Mouse (Mus musculus): ENCODE measurements around the gene Gstm1. TPM values are rescaled to one million over a fixed set of nuclear protein-coding genes. Genes with fewer than 3 reads are reported as not detected.
A peak's percentile ranks its signal among the peaks of the same experiment; 100 is the strongest.

Gene Gstm1
- total and polyA plus RNA-seq, 3 experiments: 0.31 to 6.7 TPM; not detected in 1

DNA sequence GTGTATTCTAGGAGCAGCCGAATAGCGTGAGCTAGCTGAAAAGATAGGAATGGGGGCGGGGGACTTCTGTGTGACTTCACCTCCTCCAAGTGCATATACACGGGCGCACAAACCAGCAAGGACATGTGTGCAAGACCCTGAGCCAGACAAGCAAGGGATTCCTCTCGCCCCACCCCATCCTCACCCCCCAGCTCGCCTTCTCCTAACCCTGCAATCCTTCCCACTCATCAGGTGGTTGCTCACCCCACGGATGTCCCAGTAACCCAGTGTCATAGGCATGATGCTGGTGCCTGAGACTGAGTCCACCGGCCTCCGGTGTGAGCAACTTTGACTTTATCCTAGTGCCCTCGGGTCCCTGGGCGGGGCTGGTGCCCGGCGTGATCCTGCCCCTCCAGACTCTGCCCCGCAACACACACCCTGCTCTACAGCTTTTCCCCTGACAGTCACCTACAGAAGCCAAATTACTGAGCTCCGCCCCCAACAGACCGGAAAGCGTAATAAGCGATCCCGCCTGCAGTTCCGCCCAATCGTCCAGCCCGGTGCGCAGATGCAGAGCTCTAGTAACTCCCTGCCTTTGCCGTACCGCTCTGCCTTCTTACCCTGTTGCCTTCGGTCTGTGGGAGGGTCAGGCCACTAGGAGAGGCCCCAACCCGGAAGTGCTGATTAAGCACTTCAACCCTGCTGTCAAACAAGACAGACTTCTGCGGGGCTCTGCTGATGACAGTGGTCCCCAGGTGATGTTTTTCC lies 26.8 kb upstream of the Gstm1 start, which contains the start of gene Gstm4:
Gstm4 (minus strand) TSS at position 501 of the 747 bp plus-strand sequence.
- peak; percentile 95 for DNase-seq (ENCODE audit: low read depth, low spot score)
- peak within 1 kb of the TSS; percentile 70 to 75 for H3K4me3 ChIP-seq (ENCODE audit: control insufficient read depth in 1 of 2, insufficient read depth in 1 of 2, low read depth in 2 of 2, low read length in 2 of 2)
- TF ChIP-seq TCF12 (IDR thresholded peaks at IDR 0.05; ENCODE audit: low read depth, low read length) (peak; percentile 59), CTCF (IDR thresholded peaks at IDR 0.05 in 2 of 3, conservative IDR thresholded peaks at IDR 0.05 in 1 of 3; ENCODE audit: control insufficient read depth in 1 of 3, insufficient read depth in 1 of 3, low read depth in 2 of 3, low read length in 3 of 3, poor library complexity in 1 of 3, severe bottlenecking in 1 of 3) (no peak), ETS1 (IDR thresholded peaks at IDR 0.05; ENCODE audit: low read depth, low read length) (peak; percentile 68; the same call in 1 of the 2 replicates), TBP (IDR thresholded peaks at IDR 0.05; ENCODE audit: low read depth, low read length) (peak; percentile 74), SIN3A (IDR thresholded peaks at IDR 0.05; ENCODE audit: low read length) (peak; percentile 81), TAL1 (IDR thresholded peaks at IDR 0.05; ENCODE audit: low read length) (no peak), ELF1 (IDR thresholded peaks at IDR 0.05; ENCODE audit: low read depth, low read length) (peak; percentile 96), MAFK (IDR thresholded peaks at IDR 0.05; ENCODE audit: borderline replicate concordance, low read depth, low read length) (peak; percentile 99), HCFC1 (IDR thresholded peaks at IDR 0.05; ENCODE audit: low read depth, low read length) (peak; percentile 78), NRF1 (IDR thresholded peaks at IDR 0.05; ENCODE audit: insufficient read depth, low read depth, low read length, poor library complexity, severe bottlenecking) (peak; percentile 75), KAT2A (conservative IDR thresholded peaks at IDR 0.05; ENCODE audit: low read depth, low read length) (peak; percentile 31; the same call in 1 of the 2 replicates), MAZ (IDR thresholded peaks at IDR 0.05; ENCODE audit: low read depth, low read length) (no peak), ZKSCAN1 (IDR thresholded peaks at IDR 0.05; ENCODE audit: low read depth, low read length) (no peak), ZNF384 (IDR thresholded peaks at IDR 0.05; ENCODE audit: low read depth, low read length) (no peak), NELFE (IDR thresholded peaks at IDR 0.05; ENCODE audit: low read depth, low read length) (peak; percentile 70; the same call in 1 of the 2 replicates), POLR2A (IDR thresholded peaks at IDR 0.05; ENCODE audit: control insufficient read depth in 1 of 2, insufficient read depth in 1 of 2, low read depth in 1 of 2, low read length in 2 of 2, poor library complexity in 1 of 2) (peak; percentile 54 to 82; a peak in 3 of 4 replicates), USF2 (IDR thresholded peaks at IDR 0.05; ENCODE audit: borderline replicate concordance in 1 of 2, insufficient read depth in 1 of 2, low read depth in 1 of 2, low read length in 2 of 2) (no peak), ZMIZ1 (IDR thresholded peaks at IDR 0.05; ENCODE audit: low read depth, low read length) (peak; percentile 58; the same call in 1 of the 2 replicates)

DNA sequence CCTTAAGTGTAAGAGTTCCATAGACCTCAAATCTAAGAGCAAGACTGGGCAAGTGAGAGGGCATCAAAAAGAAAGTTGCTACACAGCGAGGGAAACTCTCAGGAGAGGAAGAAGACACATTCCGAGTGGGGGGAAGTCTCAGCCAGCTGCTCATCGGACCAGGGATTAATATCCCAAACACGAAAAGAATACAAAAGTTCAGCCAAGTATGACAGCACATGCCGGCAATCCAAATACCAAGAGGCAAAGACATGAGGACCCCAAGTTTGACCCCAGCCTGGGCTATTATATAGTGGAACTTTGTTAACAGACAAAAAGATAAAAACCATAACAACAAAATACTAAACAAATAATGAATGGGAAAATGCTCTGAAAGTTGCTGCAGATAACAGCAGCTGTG lies 15.4 kb upstream of the Gstm1 start:
- Histone ChIP-seq H3K27me3 (ENCODE audit: control insufficient read depth in 1 of 2, insufficient read depth in 2 of 2, low read length in 2 of 2) (peaks cover 13 to 25% of the 10 kb centered on the region in 2 experiments), H3K4me1 (ENCODE audit: control insufficient read depth in 1 of 2, insufficient read depth in 2 of 2, low read length in 2 of 2) (no peaks in the 10 kb centered on the region), H3K4me3 (ENCODE audit: control insufficient read depth in 1 of 2, insufficient read depth in 1 of 2, low read depth in 2 of 2, low read length in 2 of 2) (no peak overlapping the region), H3K79me2 (ENCODE audit: control insufficient read depth, insufficient read depth, low read length, poor library complexity) (no peaks in the 10 kb centered on the region), H3K36me3 (ENCODE audit: control insufficient read depth in 1 of 2, insufficient read depth in 2 of 2, low read length in 2 of 2) (no peaks in the 10 kb centered on the region), H3K9ac (ENCODE audit: control insufficient read depth, low read depth, low read length, poor library complexity, severe bottlenecking) (no peak overlapping the region), H3K27ac (ENCODE audit: control insufficient read depth, low read depth, low read length) (no peak overlapping the region), H3K9me3 (replicated peaks; ENCODE audit: insufficient read depth, low read length) (no peaks in the 10 kb centered on the region)
- TF ChIP-seq ELF1 (IDR thresholded peaks at IDR 0.05; ENCODE audit: low read depth, low read length) (no peak), MYC (IDR thresholded peaks at IDR 0.05; ENCODE audit: low read depth, low read length) (no peak), CHD1 (IDR thresholded peaks at IDR 0.05; ENCODE audit: low read depth, low read length) (no peak), MXI1 (IDR thresholded peaks at IDR 0.05; ENCODE audit: low read depth, low read length) (no peak), JUND (IDR thresholded peaks at IDR 0.05; ENCODE audit: low read depth, low read length) (no peak), MAX (IDR thresholded peaks at IDR 0.05; ENCODE audit: low read length) (no peak), MAFK (IDR thresholded peaks at IDR 0.05; ENCODE audit: borderline replicate concordance, low read depth, low read length) (no peak), GATA1 (IDR thresholded peaks at IDR 0.05; ENCODE audit: low read depth, low read length) (no peak), EP300 (IDR thresholded peaks at IDR 0.05; ENCODE audit: low read depth in 1 of 2, low read length in 2 of 2) (no peak), SMC3 (IDR thresholded peaks at IDR 0.05; ENCODE audit: low read depth, low read length) (no peak), HCFC1 (IDR thresholded peaks at IDR 0.05; ENCODE audit: low read depth, low read length) (no peak), NELFE (IDR thresholded peaks at IDR 0.05; ENCODE audit: low read depth, low read length) (no peak), USF1 (IDR thresholded peaks at IDR 0.05; ENCODE audit: low read depth, low read length) (no peak), ETS1 (IDR thresholded peaks at IDR 0.05; ENCODE audit: low read depth, low read length) (no peak), ZNF384 (IDR thresholded peaks at IDR 0.05; ENCODE audit: low read depth, low read length) (no peak), RCOR1 (IDR thresholded peaks at IDR 0.05; ENCODE audit: low read depth, low read length) (no peak), POLR2AphosphoS2 (IDR thresholded peaks at IDR 0.05; ENCODE audit: low read length) (no peak), CTCF (IDR thresholded peaks at IDR 0.05 in 2 of 3, conservative IDR thresholded peaks at IDR 0.05 in 1 of 3; ENCODE audit: control insufficient read depth in 1 of 3, insufficient read depth in 1 of 3, low read depth in 2 of 3, low read length in 3 of 3, poor library complexity in 1 of 3, severe bottlenecking in 1 of 3) (no peak)
- no peak for DNase-seq (ENCODE audit: low read depth, low spot score)

More for the DNA sequence above, 26.8 kb upstream of the Gstm1 start, which contains the start of gene Gstm4:
- Histone ChIP-seq H3K9me3 (replicated peaks; ENCODE audit: insufficient read depth, low read length) (no peaks in the 10 kb centered on the region), H3K27ac (ENCODE audit: control insufficient read depth, low read depth, low read length) (peak within 1 kb of the TSS; percentile 25), H3K9ac (ENCODE audit: control insufficient read depth, low read depth, low read length, poor library complexity, severe bottlenecking) (peak within 1 kb of the TSS; percentile 60), H3K4me1 (ENCODE audit: control insufficient read depth in 1 of 2, insufficient read depth in 2 of 2, low read length in 2 of 2) (peaks cover 2 to 15% of the 10 kb centered on the region in 2 experiments), H3K79me2 (ENCODE audit: control insufficient read depth, insufficient read depth, low read length, poor library complexity) (no peaks in the 10 kb centered on the region), H3K27me3 (ENCODE audit: control insufficient read depth in 1 of 2, insufficient read depth in 2 of 2, low read length in 2 of 2) (no peaks in the 10 kb centered on the region; a peak in 1 of 4 replicates), H3K36me3 (ENCODE audit: control insufficient read depth in 1 of 2, insufficient read depth in 2 of 2, low read length in 2 of 2) (peaks cover 0 to 14% of the 10 kb centered on the region in 2 experiments; a peak in 2 of 4 replicates)

Measured in MEL (cell line).